Mouse (Mus musculus): ENCODE results near the gene 4921524J17Rik. TPM values are rescaled to one million over a fixed set of nuclear protein-coding genes. Genes with fewer than 3 reads are reported as not detected.

Gene 4921524J17Rik
- 21.8 and 28.0 TPM in 2 replicates for polyA plus RNA-seq (2012; rRNA removed)

DNA sequence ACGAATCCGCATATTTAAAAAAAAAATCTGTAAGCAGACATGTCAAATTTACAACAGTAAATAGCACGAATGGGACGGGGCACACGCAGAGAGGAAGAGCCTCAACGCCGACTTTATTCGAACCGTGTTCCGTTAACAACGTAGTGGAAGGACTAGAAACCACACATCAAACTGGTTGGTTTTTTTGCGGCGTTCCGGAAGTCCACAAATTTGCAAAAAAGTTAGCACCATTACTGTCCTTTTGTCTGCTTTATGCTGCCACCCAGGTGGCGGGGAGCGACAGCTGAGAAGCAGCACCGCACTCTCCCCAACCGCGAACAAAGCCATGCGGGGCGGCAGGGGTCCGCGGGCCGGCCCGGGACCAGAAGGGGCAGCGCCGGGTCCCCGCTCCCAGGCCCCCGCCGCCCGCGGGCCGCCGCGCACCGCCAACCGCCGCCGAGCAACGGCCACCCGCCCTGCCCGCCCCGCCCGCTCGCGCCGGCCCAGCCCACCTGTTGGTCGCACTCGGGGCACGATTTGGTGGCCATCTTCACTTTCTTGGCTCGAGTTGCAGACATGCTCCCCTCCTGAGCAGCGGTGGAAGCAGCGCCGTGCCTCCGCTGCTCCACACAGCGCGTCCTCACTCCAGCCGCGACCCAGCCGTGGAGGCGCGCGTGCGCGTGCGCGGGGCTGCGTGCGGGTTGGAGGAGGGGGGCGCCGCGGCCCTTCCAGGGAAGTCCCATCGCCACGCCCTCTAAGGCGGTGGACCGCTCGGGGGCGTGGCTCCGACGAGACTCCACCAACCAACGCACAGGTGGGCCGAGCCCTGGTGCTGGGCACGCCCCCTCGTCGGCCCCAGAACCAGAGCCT is at the start of gene 4921524J17Rik:
TSS of gene 4921524J17Rik (minus strand) at position 666 of the 849 bp plus-strand sequence.

DNA sequence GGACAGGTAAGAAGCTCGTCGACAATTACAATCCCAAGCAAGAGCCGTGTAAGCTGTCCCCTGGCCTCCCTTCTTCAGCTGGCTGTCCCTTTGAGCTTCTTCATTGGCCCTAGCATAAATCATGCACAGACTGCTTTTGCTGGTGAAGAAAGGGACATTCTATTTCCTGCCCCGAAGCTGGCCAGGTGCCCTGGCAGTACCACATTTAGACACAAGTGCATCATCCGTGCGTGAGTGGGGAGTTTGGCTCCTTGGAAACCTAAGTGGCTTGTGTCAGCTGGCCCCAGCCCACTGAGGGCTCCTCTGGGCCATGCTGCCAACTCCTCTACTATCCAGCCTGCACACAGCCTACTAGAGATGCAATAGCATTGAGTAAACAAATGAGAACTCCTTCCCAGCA is 46.4 kb downstream of the 4921524J17Rik start, which contains the start of gene Mylk3:
TSS of gene Mylk3 (minus strand) at position 141 of the 400 bp plus-strand sequence.

Other genes with a start within 250 kb of the 4921524J17Rik start
- gene Olfr371, start 206.8 kb downstream of the 4921524J17Rik start, polyA plus RNA-seq (2012; rRNA removed), result not detected in 2 replicates
- 86.5 and 95.4 TPM in 2 replicates for gene Orc6, start 133.2 kb downstream of the 4921524J17Rik start, polyA plus RNA-seq (2012; rRNA removed)
- gene Vps35, start 133.0 kb downstream of the 4921524J17Rik start, polyA plus RNA-seq (2012; rRNA removed), result 72.3 and 82.1 TPM in 2 replicates
- gene Mylk3, start 46.5 kb downstream of the 4921524J17Rik start, polyA plus RNA-seq (2012; rRNA removed), result 0.33 and 0.49 TPM in 2 replicates
- gene Gpt2, start 59.7 kb upstream of the 4921524J17Rik start, polyA plus RNA-seq (2012; rRNA removed), result 27.4 and 28.0 TPM in 2 replicates
- gene Dnaja2, start 122.5 kb upstream of the 4921524J17Rik start, polyA plus RNA-seq (2012; rRNA removed), result 81.2 and 82.3 TPM in 2 replicates

Data from central nervous system, embryonic 14 days (tissue).